Comparison of ENCODE assay signal across 17 mouse cellular contexts in the genomic region with DNA sequence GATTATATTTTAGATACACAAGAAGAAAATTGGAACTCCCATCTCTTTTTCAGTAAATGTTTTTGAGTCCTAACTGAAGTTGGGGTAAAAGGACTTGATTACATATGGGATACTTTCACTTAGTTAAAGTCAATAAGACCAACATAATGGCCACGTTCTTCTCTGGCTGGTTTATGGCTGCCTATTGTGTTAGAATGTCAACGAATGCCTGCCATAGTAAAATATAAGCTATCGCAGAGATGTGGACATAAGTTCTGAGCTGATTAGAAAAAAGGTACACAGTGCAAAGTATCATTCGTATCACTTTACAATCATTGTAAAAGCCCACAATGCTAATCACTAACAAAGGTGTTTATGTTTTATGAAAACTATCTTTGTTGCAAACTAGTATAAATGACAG.
"Had no signal": no experiment of that assay in that cellular context is flagged by ENCODE, and none has a peak within 500 bp of the region (broad histone marks: within the 10 kb centered on the region; RNA-seq: fewer than 3 reads in every experiment).

No protein-coding gene starts in this region.

- H3K4me1 ChIP-seq: limb, embryonic 10.5 days; liver, embryonic 12.5 days; liver, embryonic 15.5 days had no signal

- H3K9me3 ChIP-seq: kidney, embryonic 15.5 days; limb, embryonic 10.5 days; limb, embryonic 13.5 days; liver, embryonic 12.5 days; liver, embryonic 15.5 days had no signal

- H3K27me3 ChIP-seq: kidney, embryonic 15.5 days; limb, embryonic 13.5 days; liver, embryonic 12.5 days; liver, embryonic 15.5 days had no signal

- H3K4me2 ChIP-seq: kidney, embryonic 15.5 days; limb, embryonic 13.5 days; liver, embryonic 12.5 days; liver, embryonic 15.5 days had no signal

- H3K4me3 ChIP-seq: kidney, embryonic 15.5 days; limb, embryonic 10.5 days; limb, embryonic 13.5 days; liver, embryonic 12.5 days; liver, embryonic 15.5 days had no signal

- H3K36me3 ChIP-seq: kidney, embryonic 15.5 days; limb, embryonic 10.5 days; limb, embryonic 13.5 days; liver, embryonic 12.5 days; liver, embryonic 15.5 days had no signal

- H3K27ac ChIP-seq: kidney, embryonic 15.5 days; limb, embryonic 10.5 days; limb, embryonic 13.5 days; liver, embryonic 12.5 days; liver, embryonic 15.5 days; macrophage had no signal

- DNase-seq: kidney, adult 11 months; kidney, adult 8-10 months; kidney, postnatal 10 days; kidney, postnatal 36 days; liver; lung, adult 18-20 months; lung, postnatal 14 days; midbrain, embryonic 14.5 days; thymus, adult 2 months; thymus, postnatal 14 days; thymus, postnatal 4 days had no signal

- ATAC-seq: liver, embryonic 12.5 days had no signal

- H3K9ac ChIP-seq: kidney, embryonic 15.5 days; limb, embryonic 13.5 days; liver, embryonic 12.5 days; liver, embryonic 15.5 days had no signal
